Mouse (Mus musculus) gastrocnemius, postnatal 14 days (tissue): ENCODE measurements around the gene Itpkc. TPM values are rescaled to one million over a fixed set of nuclear protein-coding genes. Genes with fewer than 3 reads are reported as not detected.
A peak's percentile ranks its signal among the peaks of the same experiment; 100 is the strongest.

Experiments used
- DNase-seq: peaks from one replicate; pipeline ENCODE4 v3.0.0; 2021; ENCODE audit warnings: mixed read lengths
- intact Hi-C: fragments of 180-260 bp; cut with DNase I; formaldehyde crosslinking; loops from one replicate; pipeline ENCODE4 v1.15.1; 2025; ENCODE audit warnings: low total_unique reads
- total RNA-seq, 2 experiments: library from RNA; stranded (reverse); gene quantifications; 2 replicates each; pipeline ENCODE4 v1.2.3; 2021

The Itpkc gene
- total RNA-seq, 2 experiments from 2014 or later: 3.2 to 3.9 TPM

GRCm38 (mm10) chr7:27198355-27198754, 30.1 kb downstream of the Itpkc start:
- intact Hi-C loops: no loop called here
- no peak for DNase-seq

DNA sequence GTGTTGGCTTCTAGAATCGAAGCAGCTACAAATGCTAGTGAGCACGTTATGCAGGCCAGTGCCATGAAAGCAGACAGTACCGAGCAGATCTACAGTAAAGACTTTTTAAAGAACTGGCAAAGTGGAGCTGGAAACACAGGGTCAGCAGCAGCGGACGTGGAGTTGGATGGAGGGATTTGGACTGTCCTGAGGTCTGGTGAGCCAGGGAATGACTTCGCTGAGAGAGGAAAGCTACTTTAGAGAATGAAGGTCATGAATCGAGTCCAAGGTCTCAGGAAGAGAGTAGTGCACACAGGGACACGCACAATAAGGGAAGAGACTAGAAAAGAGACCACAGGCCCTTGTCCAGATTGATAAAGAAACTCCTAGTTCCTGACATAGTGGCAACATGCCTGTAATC, 30.8 kb downstream of the Itpkc start:
- intact Hi-C loops: no loop called here
- DNase-seq: no peak

- intact Hi-C loops: no loop called here
- no peak for DNase-seq
Measured at GRCm38 (mm10) chr7:27197136-27197535, 31.3 kb downstream of the Itpkc start.

GRCm38 (mm10) chr7:27195681-27196611, 32.5 kb downstream of the Itpkc start, which contains the start of the genes BC024978 and Snrpa:
BC024978 (plus strand) TSS chr7:27195781.
Snrpa (minus strand) TSS chr7:27196271.
- DNase-seq: peak; percentile 96
- intact Hi-C loops: no loop called here

DNA sequence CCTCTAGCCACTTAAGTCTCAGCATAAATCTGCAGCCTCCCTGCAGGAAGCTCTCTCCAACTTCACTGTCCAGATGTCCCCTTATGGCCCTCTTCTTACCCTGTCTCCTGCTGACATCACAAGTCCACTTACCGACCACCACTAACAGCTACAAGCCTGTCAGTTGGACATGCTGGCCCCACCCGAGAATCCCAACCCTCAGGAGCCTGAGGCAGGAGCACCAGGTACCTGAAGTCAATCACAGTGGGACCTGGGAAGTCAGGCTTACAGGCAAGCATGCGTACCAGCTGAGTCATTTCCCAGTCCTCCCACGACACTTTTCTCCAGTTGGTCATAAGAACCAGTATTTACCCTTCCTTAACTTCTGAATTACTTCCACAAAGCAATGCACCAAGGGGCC, 34.7 kb downstream of the Itpkc start:
- DNase-seq: no peak
- intact Hi-C loops: no loop called here

DNA sequence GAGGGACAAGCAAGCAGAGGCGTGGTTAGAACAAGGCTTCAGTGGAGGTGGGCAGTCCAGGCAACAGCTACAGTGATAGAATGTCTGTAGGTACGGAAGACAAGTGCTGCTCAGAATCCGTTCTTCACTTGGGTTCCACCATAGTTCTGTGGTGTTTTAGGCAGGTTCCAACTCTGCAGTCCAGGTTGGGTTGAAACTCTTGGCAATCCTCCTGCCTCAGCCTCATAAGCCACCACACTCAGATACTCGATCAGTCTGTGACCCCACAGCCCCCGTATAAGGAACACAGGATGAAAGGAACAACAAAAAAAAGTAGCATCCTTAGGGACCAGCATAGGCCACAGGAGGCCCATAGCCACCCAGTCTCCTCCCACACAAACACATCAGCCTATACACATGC, 36.0 kb downstream of the Itpkc start:
- no peak for DNase-seq
- intact Hi-C loops: no loop called here

GRCm38 (mm10) chr7:27189271-27189931, 39.1 kb downstream of the Itpkc start:
- intact Hi-C loops: no loop called here

GRCm38 (mm10) chr7:27185986-27186385, 42.5 kb downstream of the Itpkc start:
- intact Hi-C loops: no loop called here
- no peak for DNase-seq

More at GRCm38 (mm10) chr7:27189271-27189931, 39.1 kb downstream of the Itpkc start:
- DNase-seq: no peak

- intact Hi-C loops: no loop called here
- no peak for DNase-seq
Measured at GRCm38 (mm10) chr7:27184964-27185363, 43.5 kb downstream of the Itpkc start.

GRCm38 (mm10) chr7:27182498-27182897, 46.0 kb downstream of the Itpkc start:
- no peak for DNase-seq
- intact Hi-C loops: no loop called here

- no peak for DNase-seq
- intact Hi-C loops: no loop called here
Measured at GRCm38 (mm10) chr7:27180837-27181695, 47.4 kb downstream of the Itpkc start, which contains the start of the genes Gm21983 and Mia. Gm21983 (minus strand) TSS chr7:27181086. Mia (minus strand) TSS chr7:27181157.

GRCm38 (mm10) chr7:27180036-27180435, 48.4 kb downstream of the Itpkc start:
- peak; percentile 74 for DNase-seq
- intact Hi-C loops: no loop called here

- no peak for DNase-seq
- intact Hi-C loops: no loop called here
Measured at GRCm38 (mm10) chr7:27179217-27179918, 49.1 kb downstream of the Itpkc start.

GRCm38 (mm10) chr7:27178324-27179216, 49.9 kb downstream of the Itpkc start, which contains the start of gene Rab4b:
Rab4b (minus strand) TSS chr7:27178896.
- peak; percentile 98 for DNase-seq
- intact Hi-C loops: no loop called here

DNA sequence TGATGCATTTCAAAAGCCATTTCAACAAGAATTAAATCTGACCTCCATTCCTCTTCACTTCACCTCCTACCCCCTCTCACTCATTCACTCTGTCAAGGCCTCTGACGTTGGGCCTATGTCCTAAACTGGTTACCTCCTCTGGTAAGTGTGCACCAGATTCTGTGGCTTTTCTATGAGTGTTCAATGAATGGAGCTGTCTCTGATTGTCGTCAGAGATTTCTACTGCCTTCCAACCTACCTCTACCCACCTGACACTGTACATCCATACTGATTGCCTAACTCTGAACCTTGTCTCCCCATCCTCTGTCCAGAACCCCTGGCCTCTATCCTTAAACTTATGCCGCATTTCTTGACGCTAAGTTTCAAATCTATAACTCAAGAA, 50.5 kb downstream of the Itpkc start:
- no peak for DNase-seq
- intact Hi-C loops: no loop called here

DNA sequence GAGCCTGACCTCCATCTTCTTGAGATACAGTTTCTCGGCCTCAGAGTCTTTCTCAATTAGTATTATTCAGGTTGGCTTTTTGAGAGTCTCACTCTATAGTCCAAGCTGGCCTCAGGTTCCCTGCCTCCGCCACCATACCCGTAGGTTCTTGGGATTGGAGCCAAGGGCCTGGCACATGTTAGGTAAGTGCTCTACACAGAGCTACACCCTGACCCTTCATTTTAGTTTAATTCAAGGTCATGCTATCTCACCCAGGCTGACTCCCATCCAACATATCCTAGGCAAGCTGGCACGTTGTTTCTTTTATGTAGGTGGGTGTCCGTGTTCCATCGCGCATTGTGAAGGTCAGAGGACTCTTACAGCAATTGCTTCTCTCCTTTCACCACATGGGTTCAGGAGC, 53.6 kb downstream of the Itpkc start:
- no peak for DNase-seq
- intact Hi-C loops: no loop called here

GRCm38 (mm10) chr7:27174496-27174895, 54.0 kb downstream of the Itpkc start:
- DNase-seq: no peak
- intact Hi-C loops: no loop called here

GRCm38 (mm10) chr7:27170981-27171380, 57.5 kb downstream of the Itpkc start:
- intact Hi-C loops: no loop called here
- no peak for DNase-seq
